Mouse (Mus musculus) small intestine, adult 2 months (tissue): ENCODE results near the gene Klhl26.

Experiments used
- CTCF ChIP-seq: fragments of 200-500 bp; IDR thresholded peaks from 2 replicates; pipeline ENCODE4 v1.5.1; 2012; ENCODE audit warnings: low read depth, mild to moderate bottlenecking, control low read depth, inconsistent platforms, low read length, moderate library complexity, mixed read lengths; ENCODE audit not compliant: insufficient replicate concordance, insufficient read length; ENCODE audit errors: extremely low read depth
- POLR2A ChIP-seq: fragments of 200-500 bp; IDR thresholded peaks from 2 replicates; pipeline ENCODE4 v1.6.1; 2012; ENCODE audit warnings: low read depth, mild to moderate bottlenecking, control low read depth, inconsistent platforms, low read length, moderate library complexity

GRCm38 (mm10) chr8:70453852-70454251 lies 22.9 kb downstream of the Klhl26 start:
- TF ChIP-seq CTCF (no peak), POLR2A (no peak)
